Mouse (Mus musculus) effector memory CD4-positive, alpha-beta T cell, adult 5 months (primary cell): Measurements from ENCODE around the gene Kcng1. TPM values are rescaled to one million over a fixed set of nuclear protein-coding genes. Genes with fewer than 3 reads are reported as not detected.

Experiments
- polyA plus RNA-seq: library from polyadenylated mRNA; unstranded; fragments of 100-300 nt; shearing (Covaris generic); gene quantifications from one replicate; pipeline ENCODE4 v1.2.1, GENCODE M21; 2017

Gene Kcng1
- not detected for polyA plus RNA-seq

DNA sequence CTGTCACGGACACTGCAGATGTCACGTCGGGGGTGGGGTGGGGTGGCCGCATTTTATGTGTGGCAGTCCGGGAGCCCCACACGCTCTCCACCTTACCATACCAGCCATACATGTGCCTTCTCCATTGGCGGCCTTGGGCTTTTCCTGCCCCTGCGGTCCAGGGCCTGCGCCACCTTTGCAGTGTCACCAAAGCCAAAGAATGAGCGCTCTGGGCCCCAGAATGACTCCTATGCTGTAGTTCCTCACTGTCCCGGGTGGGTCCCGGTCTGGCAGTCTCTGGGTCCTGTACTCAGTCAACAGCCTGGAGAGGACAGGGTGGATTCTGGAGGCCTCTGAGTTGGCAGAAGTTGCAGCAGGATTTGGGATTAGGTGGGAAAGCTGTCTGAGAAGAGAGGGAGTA is at the start of gene Kcng1:
Gene Kcng1, minus strand, starts transcription at position 155 of the 400 bp plus-strand sequence.

DNA sequence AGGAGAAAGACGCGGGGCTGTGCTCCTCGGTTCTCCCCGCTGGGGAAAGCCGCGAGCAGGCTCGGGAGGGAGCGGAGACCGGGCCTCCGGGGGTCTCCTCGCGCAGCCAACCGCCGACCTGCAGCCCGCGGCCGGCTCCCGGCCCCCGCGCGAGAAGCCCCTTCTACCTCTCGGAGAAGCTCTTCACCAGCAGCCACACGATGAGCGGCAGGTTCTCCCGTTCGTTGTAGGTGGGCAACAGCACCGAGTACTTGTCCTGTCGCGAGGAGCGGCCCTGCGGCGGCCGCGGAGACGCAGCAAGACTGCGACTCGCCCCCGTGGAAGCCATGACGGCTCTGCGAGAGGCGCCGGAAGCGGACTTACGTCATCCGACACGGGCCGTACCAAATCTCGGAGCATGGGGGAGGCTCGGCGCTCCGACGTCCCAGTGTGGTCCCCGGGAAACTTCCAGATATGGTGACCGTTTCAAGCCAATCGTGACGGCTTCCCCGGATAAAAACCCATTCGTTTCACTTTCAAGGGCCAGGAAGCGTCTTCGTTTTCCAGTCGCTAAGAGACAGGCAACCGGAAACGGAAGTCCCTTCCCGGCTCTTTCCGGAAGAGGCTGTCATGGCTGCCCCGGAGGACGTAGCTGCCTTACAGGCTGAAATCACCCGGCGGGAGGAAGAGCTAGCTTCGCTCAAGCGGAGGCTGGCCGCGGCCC is 51.4 kb downstream of the Kcng1 start, which contains the start of the genes Gm20716, Dpm1 and Mocs3:
Gene Gm20716, minus strand, starts transcription at position 339 of the 703 bp plus-strand sequence.
Gene Dpm1, minus strand, starts transcription at position 566 of the 703 bp plus-strand sequence.
Gene Mocs3, plus strand, starts transcription at position 597 of the 703 bp plus-strand sequence.

Other genes starting within 250 kb of the Kcng1 start
- gene Pard6b, start 200.7 kb downstream of the Kcng1 start, polyA plus RNA-seq = 3.0 TPM
- 20.2 TPM for gene Adnp, start 74.6 kb downstream of the Kcng1 start, polyA plus RNA-seq
- gene Gm20716, start 51.4 kb downstream of the Kcng1 start, polyA plus RNA-seq = 20.9 TPM
- 91.9 TPM for gene Dpm1, start 51.1 kb downstream of the Kcng1 start, polyA plus RNA-seq
- gene Mocs3, start 51.1 kb downstream of the Kcng1 start, polyA plus RNA-seq = 8.1 TPM